Mouse (Mus musculus) hindbrain, embryonic 16.5 days (tissue): Measurements from ENCODE around the gene Foxr1. TPM values are rescaled to one million over a fixed set of nuclear protein-coding genes. Genes with fewer than 3 reads are reported as not detected.
"Not testable (repeated sequence)": the region's sequence is repeated elsewhere in the genome, so short reads cannot be mapped to it uniquely, and the experiment has no call there.

ENCODE experiments used
- ATAC-seq: fragments of 200-750 bp; cut with Nextera tagmentation; 2 replicates; pipeline ENCODE4 v1.8.0; 2017; ENCODE audit warnings: moderate TSS enrichment, moderate library complexity
- H3K27ac ChIP-seq: fragments of 300-500 bp; sonication (generic); 2 replicates; pipeline ENCODE4 v1.5.1; 2014; ENCODE audit warnings: low read depth, mild to moderate bottlenecking, control low read depth, low read length, moderate library complexity
- H3K27me3 ChIP-seq: fragments of 300-500 bp; sonication (generic); replicated peaks from 2 replicates; pipeline ENCODE4 v1.6.1; 2014; ENCODE audit warnings: low read length; ENCODE audit not compliant: control insufficient read depth, insufficient read depth
- H3K36me3 ChIP-seq: fragments of 300-500 bp; sonication (generic); 2 replicates; pipeline ENCODE4 v1.6.1; 2014; ENCODE audit warnings: mild to moderate bottlenecking, low read length, moderate library complexity, mixed read lengths; ENCODE audit not compliant: control insufficient read depth, insufficient read depth
- H3K4me1 ChIP-seq: fragments of 300-500 bp; sonication (generic); 2 replicates; pipeline ENCODE4 v1.6.1; 2014; ENCODE audit warnings: low read depth, low read length; ENCODE audit not compliant: control insufficient read depth, insufficient read depth
- H3K4me2 ChIP-seq: fragments of 300-500 bp; sonication (generic); 2 replicates; pipeline ENCODE4 v1.6.1; 2014; ENCODE audit warnings: mild to moderate bottlenecking, low read length, control low read depth, moderate library complexity
- H3K4me3 ChIP-seq: fragments of 300-500 bp; sonication (generic); 2 replicates; pipeline ENCODE4 v1.5.1; 2014; ENCODE audit warnings: mild to moderate bottlenecking, low read length, control low read depth, moderate library complexity
- H3K9ac ChIP-seq: fragments of 300-500 bp; sonication (generic); 2 replicates; pipeline ENCODE4 v1.6.1; 2014; ENCODE audit warnings: low read depth, mild to moderate bottlenecking, control low read depth, low read length, moderate library complexity
- H3K9me3 ChIP-seq: fragments of 300-500 bp; sonication (generic); 2 replicates; pipeline ENCODE4 v1.6.1; 2014; ENCODE audit warnings: mild to moderate bottlenecking, low read length, moderate library complexity; ENCODE audit not compliant: control insufficient read depth
- WGBS: fragments of 180-500 bp; shearing (Covaris S2); extraction: QIAGEN DNeasy Blood & Tissue Kit; methylation state at CpG from one replicate; pipeline ENCODE4 v1.1.7; 2014; 5-methylcytosine and 5-hydroxymethylcytosine counted together
- polyA plus RNA-seq: library from polyadenylated mRNA; unstranded; fragments of >200 nt; fragmentation: Nextera tagmentation; extraction: Ambion mirVana; gene quantifications from 2 replicates; pipeline ENCODE4 v1.2.1, GENCODE M21; 2015

The Foxr1 gene
- polyA plus RNA-seq, 1 experiment from 2014 or later: not detected

DNA sequence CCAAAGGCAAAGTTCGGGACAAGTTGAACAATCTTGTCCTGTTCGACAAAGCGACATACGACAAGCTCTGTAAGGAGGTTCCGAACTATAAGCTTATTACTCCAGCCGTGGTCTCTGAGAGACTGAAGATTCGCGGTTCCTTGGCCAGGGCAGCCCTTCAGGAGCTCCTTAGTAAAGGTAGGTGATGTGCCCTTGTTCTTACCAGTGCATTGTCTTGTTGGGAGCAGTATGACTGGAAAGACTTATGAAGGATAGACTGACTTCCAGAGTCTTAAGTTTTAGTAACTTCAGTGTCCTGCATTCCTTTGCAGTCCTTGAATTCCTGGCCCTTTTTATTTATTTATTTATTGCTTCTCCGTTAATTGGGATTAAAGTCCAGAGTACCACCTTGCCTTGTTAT, 32.2 kb downstream of the Foxr1 start:
- Histone ChIP-seq H3K36me3 (peaks cover 48% of the 10 kb centered on the region), H3K4me3 (peak overlapping the region; percentile 55), H3K4me1 (peaks cover 15% of the 10 kb centered on the region), H3K4me2 (peak overlapping the region; percentile 78)
- H3K9ac ChIP-seq, H3K9me3 ChIP-seq, H3K27ac ChIP-seq, H3K27me3 ChIP-seq, ATAC-seq: not testable (repeated sequence)
- 86% methylated on average over 9 of the region's 9 CpGs for WGBS

DNA sequence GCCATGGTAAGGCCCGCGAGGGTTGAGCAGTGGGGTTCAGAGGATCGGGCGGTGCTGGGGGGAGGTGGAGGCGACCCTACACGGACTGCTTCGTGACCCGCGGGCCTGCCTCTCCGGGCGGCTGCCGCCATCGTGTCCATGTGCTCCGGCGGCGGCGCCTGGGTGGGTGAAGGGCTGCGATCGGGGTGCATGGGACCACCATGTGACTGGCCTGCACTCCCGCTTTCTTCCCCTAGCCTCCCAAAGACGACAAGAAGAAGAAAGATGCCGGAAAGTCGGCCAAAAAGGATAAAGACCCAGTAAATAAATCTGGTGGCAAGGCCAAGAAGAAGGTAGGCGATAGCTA, 33.2 kb downstream of the Foxr1 start:
- peaks cover 46% of the 10 kb centered on the region for H3K36me3 ChIP-seq
- H3K27ac ChIP-seq: peak overlapping the region; percentile 98
- H3K27me3 ChIP-seq: no peaks in the 10 kb centered on the region
- peak overlapping the region; percentile 55 for H3K4me3 ChIP-seq
- H3K4me2 ChIP-seq: peak overlapping the region; percentile 78
- ATAC-seq: peak; percentile 49; the same call in 1 of the 2 replicates
- no peaks in the 10 kb centered on the region for H3K9me3 ChIP-seq
- H3K4me1 ChIP-seq: peaks cover 15% of the 10 kb centered on the region
- H3K9ac ChIP-seq: peak overlapping the region; percentile 73
- WGBS: 1% methylated on average over 24 of the region's 24 CpGs

DNA sequence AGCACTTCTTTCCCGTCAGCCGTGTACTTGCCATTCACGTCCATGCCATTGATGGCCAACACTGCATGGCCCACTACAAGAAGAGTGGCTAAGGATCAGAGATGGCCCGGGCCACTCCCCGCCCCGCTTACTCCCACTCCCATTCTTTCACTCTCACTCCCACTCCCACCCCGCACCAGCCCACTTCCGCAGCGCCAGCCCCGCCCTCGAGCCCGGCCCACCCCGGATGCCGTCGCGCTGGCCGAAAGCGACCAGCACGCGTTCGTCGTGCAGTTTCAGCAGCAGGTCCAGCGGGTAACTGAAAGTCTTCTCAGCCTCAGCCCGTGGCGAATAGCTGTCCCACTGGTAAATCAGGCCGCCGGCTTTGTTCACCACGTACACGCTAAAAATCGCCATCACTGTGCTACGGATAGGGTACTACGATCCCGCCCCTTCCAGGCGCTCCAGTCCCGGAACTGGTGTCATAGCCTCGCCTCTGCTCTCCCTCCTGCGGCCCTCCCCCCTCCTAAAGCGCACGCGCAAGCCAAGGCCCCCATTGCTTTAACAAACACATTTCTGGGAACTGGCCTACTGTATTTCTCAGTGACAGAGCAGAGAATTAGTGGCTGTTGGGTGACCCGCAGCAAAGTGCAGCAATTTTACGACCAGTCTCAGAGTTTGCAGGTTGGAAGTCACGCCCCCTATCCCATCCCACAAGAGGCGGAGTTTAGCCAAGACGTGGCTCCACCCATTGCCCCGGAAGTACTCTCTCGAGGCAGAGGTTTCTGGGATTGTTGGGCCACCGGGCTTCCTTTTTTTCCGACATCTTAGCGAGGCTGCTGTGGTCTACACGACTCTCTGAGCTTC, 33.8 kb downstream of the Foxr1 start, which contains the start of the genes Rps25 and Trappc4:
Gene Rps25 (plus strand): TSS at position 234 of the 846 bp plus-strand sequence.
Gene Trappc4 (minus strand): TSS at position 695 of the 846 bp plus-strand sequence.
- H3K9ac ChIP-seq: peak within 1 kb of the TSS; percentile 77
- H3K4me3 ChIP-seq: peak within 1 kb of the TSS; percentile 55
- peaks cover 15% of the 10 kb centered on the region for H3K4me1 ChIP-seq
- peaks cover 45% of the 10 kb centered on the region for H3K36me3 ChIP-seq
- H3K27ac ChIP-seq: peak within 1 kb of the TSS; percentile 98
- peak; percentile 98 for ATAC-seq
- WGBS: under 1% methylated on average over 49 of the region's 51 CpGs
- H3K9me3 ChIP-seq: no peaks in the 10 kb centered on the region
- peak within 1 kb of the TSS; percentile 78 for H3K4me2 ChIP-seq
- no peaks in the 10 kb centered on the region for H3K27me3 ChIP-seq

DNA sequence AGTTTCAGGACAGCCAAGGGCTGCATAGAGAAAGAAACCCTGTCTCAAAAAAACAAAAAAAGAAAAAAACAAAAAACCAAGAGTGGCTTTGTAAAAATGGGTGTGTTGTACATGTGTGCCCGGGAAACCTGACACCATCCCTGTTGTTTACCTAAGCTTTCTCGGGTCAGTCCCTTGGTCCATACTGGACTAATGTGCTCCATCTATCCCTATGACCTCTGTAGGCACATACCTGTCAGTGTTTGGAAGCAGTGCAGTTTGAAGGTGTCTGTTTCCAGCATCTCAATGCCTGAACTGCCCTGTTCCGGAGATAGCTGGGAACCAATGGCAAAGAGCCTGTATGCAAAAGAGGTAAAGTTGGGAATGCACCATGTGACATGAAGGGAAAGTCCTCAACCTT, 35.9 kb downstream of the Foxr1 start:
- H3K27ac ChIP-seq: no peak overlapping the region
- peaks cover 15% of the 10 kb centered on the region for H3K4me1 ChIP-seq
- no peak overlapping the region for H3K9ac ChIP-seq
- 90% methylated on average over 3 of the region's 3 CpGs for WGBS
- peaks cover 41% of the 10 kb centered on the region for H3K36me3 ChIP-seq
- ATAC-seq: no peak
- H3K4me2 ChIP-seq: no peak overlapping the region
- H3K9me3 ChIP-seq: no peaks in the 10 kb centered on the region
- H3K4me3 ChIP-seq: no peak overlapping the region
- H3K27me3 ChIP-seq: no peaks in the 10 kb centered on the region

DNA sequence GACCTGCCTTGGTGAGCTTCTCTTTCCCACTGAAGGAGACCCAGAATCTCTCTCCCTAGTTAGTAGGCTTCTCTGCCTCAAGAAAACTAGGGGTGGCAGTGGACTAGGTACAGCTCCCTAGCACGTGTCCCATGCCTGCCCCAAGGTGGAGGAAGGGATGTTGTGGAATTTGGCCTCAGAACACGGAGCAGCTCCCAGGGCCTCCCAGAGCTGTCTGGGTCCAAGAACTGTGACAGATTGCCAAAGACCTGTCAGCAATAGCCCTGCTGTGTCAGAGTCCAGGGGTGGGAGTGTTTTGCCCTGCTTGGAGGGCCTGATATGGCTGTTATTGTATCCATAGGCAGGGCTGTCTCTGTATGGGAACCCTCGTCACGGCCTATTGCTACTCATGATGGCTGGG, 39.9 kb downstream of the Foxr1 start:
- Histone ChIP-seq H3K27me3 (no peaks in the 10 kb centered on the region), H3K27ac (no peak overlapping the region), H3K4me3 (no peak overlapping the region), H3K4me1 (peaks cover 26% of the 10 kb centered on the region), H3K9ac (no peak overlapping the region), H3K36me3 (peaks cover 33% of the 10 kb centered on the region), H3K9me3 (no peaks in the 10 kb centered on the region), H3K4me2 (no peak overlapping the region)
- 81% methylated on average over 4 of the region's 4 CpGs for WGBS
- ATAC-seq: no peak

DNA sequence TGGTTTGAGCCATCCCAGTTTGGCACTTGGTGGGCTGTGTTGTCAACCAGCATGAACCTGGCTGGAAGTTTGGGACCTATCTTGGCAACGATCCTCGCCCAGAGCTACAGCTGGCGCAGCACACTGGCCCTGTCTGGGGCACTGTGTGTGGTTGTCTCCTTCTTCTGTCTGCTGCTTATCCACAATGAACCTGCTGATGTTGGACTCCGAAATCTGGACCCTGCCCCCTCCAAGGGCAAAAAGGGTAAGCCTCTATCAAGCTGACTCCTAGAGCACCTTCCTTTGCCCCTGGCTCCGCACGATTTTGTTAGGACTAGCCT, 41.2 kb downstream of the Foxr1 start:
- Histone ChIP-seq H3K27ac (no peak overlapping the region), H3K36me3 (peaks cover 30% of the 10 kb centered on the region), H3K27me3 (no peaks in the 10 kb centered on the region), H3K4me1 (peaks cover 19% of the 10 kb centered on the region), H3K9ac (no peak overlapping the region), H3K4me2 (peak overlapping the region; percentile 9; the same call in 1 of the 2 replicates), H3K4me3 (no peak overlapping the region), H3K9me3 (no peaks in the 10 kb centered on the region)
- ATAC-seq: no peak
- 85% methylated on average over 6 of the region's 6 CpGs for WGBS

DNA sequence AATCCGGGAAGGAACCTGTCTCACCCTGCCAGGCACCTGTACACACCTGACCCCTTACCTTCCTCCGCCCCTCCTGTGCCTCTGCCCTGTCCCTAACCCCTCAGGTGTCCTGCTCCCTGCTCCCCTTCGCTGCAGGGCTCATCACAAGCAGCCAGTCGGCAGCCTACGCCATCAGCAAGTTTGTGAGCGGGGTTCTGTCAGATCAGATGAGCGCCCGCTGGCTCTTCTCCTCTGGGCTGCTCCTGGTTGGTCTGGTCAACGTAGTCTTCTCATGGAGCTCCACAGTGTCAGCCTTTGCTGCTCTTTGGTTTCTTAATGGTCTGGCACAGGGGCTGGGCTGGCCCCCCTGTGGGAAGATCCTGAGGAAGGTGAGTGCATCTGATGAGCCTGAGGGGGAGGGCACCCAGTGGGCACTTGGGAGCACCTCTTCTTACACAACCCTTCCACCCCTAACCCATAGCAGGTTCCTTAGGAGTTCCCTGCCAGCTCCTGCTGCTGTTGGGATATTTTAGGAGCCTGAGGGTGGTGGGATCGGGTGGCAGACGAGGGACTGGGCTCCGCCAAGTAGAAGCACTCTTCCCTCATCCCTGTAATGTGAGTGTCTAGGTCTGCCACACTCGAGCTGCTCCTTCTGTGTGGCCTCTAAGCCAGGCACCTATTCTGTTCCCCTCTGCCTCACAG, 41.7 kb downstream of the Foxr1 start:
- no peak for ATAC-seq
- no peak overlapping the region for H3K27ac ChIP-seq
- peaks cover 27% of the 10 kb centered on the region for H3K36me3 ChIP-seq
- no peaks in the 10 kb centered on the region for H3K27me3 ChIP-seq
- 85% methylated on average over 13 of the region's 13 CpGs for WGBS
- no peaks in the 10 kb centered on the region for H3K9me3 ChIP-seq
- peak overlapping the region; percentile 79 for H3K4me3 ChIP-seq
- peaks cover 19% of the 10 kb centered on the region for H3K4me1 ChIP-seq
- H3K4me2 ChIP-seq: peak overlapping the region; percentile 90
- H3K9ac ChIP-seq: peak overlapping the region; percentile 26; the same call in 1 of the 2 replicates

DNA sequence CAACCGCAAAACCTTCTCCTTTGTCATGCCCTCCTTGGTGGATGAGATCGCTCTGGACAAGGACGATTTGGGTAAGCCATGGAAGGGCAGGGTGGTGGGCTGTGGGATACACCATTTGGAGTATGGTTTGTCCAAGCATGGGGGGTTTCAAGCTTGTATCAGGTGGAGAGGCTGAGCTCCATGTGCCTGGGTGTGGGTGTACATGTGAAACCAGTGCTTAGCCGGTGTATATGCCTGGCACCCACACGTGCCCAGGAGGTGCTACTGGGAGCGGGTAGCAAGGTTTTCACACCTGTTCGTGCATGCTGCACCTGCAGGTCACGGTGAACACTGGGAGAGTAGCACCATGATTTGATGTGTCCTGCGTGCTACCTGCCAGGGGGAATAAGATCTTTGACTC, 42.4 kb downstream of the Foxr1 start:
- H3K36me3 ChIP-seq: peaks cover 21% of the 10 kb centered on the region
- peaks cover 19% of the 10 kb centered on the region for H3K4me1 ChIP-seq
- WGBS: 81% methylated on average over 9 of the region's 9 CpGs
- H3K9ac ChIP-seq: peak overlapping the region; percentile 95; the same call in 1 of the 2 replicates
- peak overlapping the region; percentile 79 for H3K4me3 ChIP-seq
- H3K4me2 ChIP-seq: peak overlapping the region; percentile 90
- ATAC-seq: no peak
- peak overlapping the region; percentile 55 for H3K27ac ChIP-seq
- no peaks in the 10 kb centered on the region for H3K9me3 ChIP-seq
- H3K27me3 ChIP-seq: no peaks in the 10 kb centered on the region

DNA sequence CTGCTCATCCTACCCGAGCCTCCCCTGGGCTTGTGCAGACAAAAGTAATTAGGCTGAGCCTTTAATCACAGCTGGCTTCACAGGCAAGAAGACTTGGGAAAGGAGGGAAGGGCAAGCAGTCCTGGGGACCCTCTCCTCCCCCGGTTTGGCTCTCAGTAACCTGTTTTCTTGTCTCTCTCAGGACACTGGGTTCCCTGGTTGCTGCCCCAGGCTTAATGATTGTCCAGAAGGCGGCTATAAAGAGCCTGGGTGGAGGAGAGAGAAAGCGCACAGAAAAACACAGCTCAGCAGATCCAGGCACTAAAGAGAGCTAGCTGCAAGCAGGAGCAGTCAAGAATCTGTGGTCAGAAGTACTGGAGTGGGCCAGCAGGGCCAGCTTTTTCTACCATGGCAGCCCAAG, 42.8 kb downstream of the Foxr1 start:
- Histone ChIP-seq H3K27ac (peak overlapping the region; percentile 55), H3K36me3 (peaks cover 18% of the 10 kb centered on the region), H3K4me3 (peak overlapping the region; percentile 79), H3K9ac (peak overlapping the region; percentile 95), H3K4me1 (peaks cover 19% of the 10 kb centered on the region), H3K27me3 (no peaks in the 10 kb centered on the region), H3K9me3 (no peaks in the 10 kb centered on the region), H3K4me2 (peak overlapping the region; percentile 90)
- 17% methylated on average over 4 of the region's 4 CpGs for WGBS
- no peak for ATAC-seq
